Mouse (Mus musculus) heart, embryonic 10.5 days (tissue): ENCODE measurements around the gene Ccdc116. TPM values are rescaled to one million over a fixed set of nuclear protein-coding genes. Genes with fewer than 3 reads are reported as not detected.
A peak's percentile ranks its signal among the peaks of the same experiment; 100 is the strongest.

ENCODE experiments used
- DNase-seq: peaks from one replicate; pipeline ENCODE4 v3.0.0-alpha.2; 2017; ENCODE audit warnings: low spot score
- H3K27ac ChIP-seq: fragments of 300-500 bp; sonication (generic); 2 replicates; pipeline ENCODE4 v1.5.1; 2016; ENCODE audit warnings: mild to moderate bottlenecking
- H3K27me3 ChIP-seq: fragments of 300-500 bp; sonication (generic); 2 replicates; pipeline ENCODE4 v1.6.1; 2016; ENCODE audit warnings: mild to moderate bottlenecking; ENCODE audit not compliant: poor library complexity, insufficient read depth, severe bottlenecking
- H3K36me3 ChIP-seq: fragments of 300-500 bp; sonication (generic); 2 replicates; pipeline ENCODE4 v1.6.1; 2016; ENCODE audit warnings: mild to moderate bottlenecking, moderate library complexity
- H3K4me1 ChIP-seq: fragments of 300-500 bp; sonication (generic); 2 replicates; pipeline ENCODE4 v1.6.1; 2016; ENCODE audit warnings: mild to moderate bottlenecking
- H3K4me3 ChIP-seq: fragments of 300-500 bp; sonication (generic); 2 replicates; pipeline ENCODE4 v1.5.1; 2016; ENCODE audit warnings: mild to moderate bottlenecking, moderate library complexity
- H3K9me3 ChIP-seq: fragments of 300-500 bp; sonication (generic); 2 replicates; pipeline ENCODE4 v1.6.1; 2016; ENCODE audit warnings: mild to moderate bottlenecking, moderate library complexity
- WGBS: fragments of 180-500 bp; shearing (Covaris S2); methylation state at CpG from one replicate; pipeline ENCODE4 v1.1.7; 2016; 5-methylcytosine and 5-hydroxymethylcytosine counted together
- microRNA counts: library from miRNA; unstranded; fragments of <30 nt; microRNA quantifications from one replicate; lab custom pipeline; 2017
- microRNA-seq: library from miRNA; unstranded; fragments of <30 nt; microRNA quantifications from one replicate; pipeline ENCODE4, GENCODE M21; 2017
- polyA plus RNA-seq: library from polyadenylated mRNA; unstranded; fragments of >200 nt; fragmentation: Nextera tagmentation; extraction: Ambion mirVana; gene quantifications from 2 replicates; pipeline ENCODE4 v1.2.1, GENCODE M21; 2016

Ccdc116 gene
- polyA plus RNA-seq, 1 experiment from 2014 or later = 0.55 TPM

DNA sequence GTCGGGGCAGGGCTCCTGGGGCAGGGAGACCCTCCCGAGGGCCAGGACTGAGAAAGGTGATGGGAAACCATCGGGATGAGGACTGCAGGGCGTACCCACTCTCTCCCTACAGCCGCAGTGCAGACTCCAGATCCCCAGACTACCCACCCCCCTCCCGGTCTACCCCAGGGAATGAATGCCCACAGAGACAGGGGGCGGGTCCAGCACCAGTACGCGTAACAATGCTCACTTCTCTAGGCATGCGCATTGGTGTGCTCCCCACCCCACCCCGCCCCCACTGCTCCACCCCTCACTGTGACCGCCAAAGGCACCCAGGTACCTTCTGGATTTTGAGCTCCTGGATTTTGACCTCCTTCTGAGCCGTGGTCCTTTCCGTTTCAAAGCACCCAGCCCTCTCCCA is 25.5 kb downstream of the Ccdc116 start:
- H3K27me3 ChIP-seq = no peaks in the 10 kb centered on the region
- H3K36me3 ChIP-seq = peaks cover 60% of the 10 kb centered on the region
- peaks cover 22% of the 10 kb centered on the region for H3K4me1 ChIP-seq
- WGBS = 74% methylated on average over 14 of the region's 14 CpGs
- H3K9me3 ChIP-seq = no peaks in the 10 kb centered on the region
- H3K4me3 ChIP-seq = no peak overlapping the region
- DNase-seq = no peak
- H3K27ac ChIP-seq = no peak overlapping the region

DNA sequence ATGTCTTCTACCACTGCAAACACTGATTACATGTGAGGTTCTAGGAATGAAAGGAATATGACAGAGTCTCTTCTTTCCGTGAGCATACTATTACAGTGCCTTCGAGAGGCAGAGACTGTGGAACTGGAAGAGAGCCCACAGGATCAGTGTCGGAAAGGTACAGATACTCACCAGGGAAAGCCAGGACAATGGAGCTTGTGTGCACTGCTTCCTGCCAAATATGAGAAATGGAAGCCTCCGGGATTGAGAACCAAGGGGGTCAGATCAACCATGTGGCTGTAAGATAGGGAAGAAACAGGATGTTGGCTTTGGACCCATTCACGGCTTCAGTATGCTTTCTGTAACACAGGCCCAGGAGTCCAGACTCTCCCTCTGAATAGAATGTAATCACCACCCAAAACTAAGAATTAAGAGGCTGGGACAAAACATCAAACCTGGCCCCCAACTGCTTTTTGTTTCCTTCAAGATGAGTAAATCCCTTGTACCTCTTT is 29.7 kb downstream of the Ccdc116 start:
- WGBS = 67% methylated on average over 5 of the region's 5 CpGs
- Histone ChIP-seq H3K36me3 (peaks cover 90% of the 10 kb centered on the region), H3K9me3 (no peaks in the 10 kb centered on the region), H3K27ac (no peak overlapping the region), H3K27me3 (no peaks in the 10 kb centered on the region), H3K4me1 (peaks cover 7% of the 10 kb centered on the region; the same call in 1 of the 2 replicates), H3K4me3 (no peak overlapping the region)
- no peak for DNase-seq

DNA sequence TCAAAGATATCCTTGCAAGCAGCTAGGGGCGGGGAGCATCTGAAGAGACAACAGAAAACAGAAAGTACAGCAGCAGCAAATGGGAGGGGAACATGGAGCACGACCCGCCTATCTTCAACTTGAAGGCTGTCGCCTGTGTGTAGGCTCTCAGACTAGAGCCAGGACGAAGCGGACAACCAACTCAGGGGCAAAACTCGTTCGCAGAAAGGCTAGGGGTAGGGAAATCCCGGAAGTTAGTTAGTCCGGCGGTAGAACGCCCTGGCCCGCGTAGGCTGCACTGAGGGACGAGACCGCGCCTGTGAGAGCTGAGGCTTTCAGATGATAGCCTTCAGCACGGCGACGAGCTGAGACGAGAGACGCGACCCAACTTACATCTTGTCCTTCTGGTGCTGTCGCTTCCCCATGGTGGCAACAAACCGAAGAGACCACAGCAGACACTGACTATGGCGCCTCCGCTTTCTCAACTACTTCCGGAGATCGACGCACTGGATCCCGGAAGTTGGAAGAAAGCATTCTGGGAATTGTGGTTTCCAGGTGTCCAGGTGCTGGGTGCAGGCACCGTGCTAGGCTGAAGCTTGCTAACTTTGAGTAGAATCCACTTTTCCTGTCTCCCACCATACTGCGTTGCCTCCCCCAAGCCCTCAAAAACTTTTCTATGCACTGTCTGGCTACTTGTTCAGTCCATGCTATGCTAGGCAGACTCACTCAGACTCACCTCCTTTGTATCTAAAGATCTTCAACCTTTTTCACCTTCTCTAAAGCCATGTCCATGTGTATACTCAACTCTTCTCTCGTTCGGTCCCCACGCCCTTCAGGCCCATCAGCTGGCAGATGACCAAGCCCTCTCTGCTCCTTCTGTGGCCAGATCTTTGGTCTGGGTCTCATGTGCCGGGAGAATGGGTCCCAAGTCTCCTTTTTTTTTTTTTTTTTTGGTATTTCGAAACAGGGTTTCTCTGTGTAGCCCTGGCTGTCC is 36.0 kb downstream of the Ccdc116 start, which contains the start of gene Ppil2:
Gene Ppil2, minus strand, starts transcription at position 487 of the 973 bp plus-strand sequence.
- Histone ChIP-seq H3K9me3 (no peaks in the 10 kb centered on the region), H3K27me3 (no peaks in the 10 kb centered on the region), H3K4me1 (peaks cover 10% of the 10 kb centered on the region; the same call in 1 of the 2 replicates), H3K36me3 (peaks cover 60% of the 10 kb centered on the region), H3K27ac (peak within 1 kb of the TSS; percentile 85), H3K4me3 (peak within 1 kb of the TSS; percentile 94)
- 9% methylated on average over 38 of the region's 38 CpGs for WGBS
- DNase-seq = peak; percentile 92

DNA sequence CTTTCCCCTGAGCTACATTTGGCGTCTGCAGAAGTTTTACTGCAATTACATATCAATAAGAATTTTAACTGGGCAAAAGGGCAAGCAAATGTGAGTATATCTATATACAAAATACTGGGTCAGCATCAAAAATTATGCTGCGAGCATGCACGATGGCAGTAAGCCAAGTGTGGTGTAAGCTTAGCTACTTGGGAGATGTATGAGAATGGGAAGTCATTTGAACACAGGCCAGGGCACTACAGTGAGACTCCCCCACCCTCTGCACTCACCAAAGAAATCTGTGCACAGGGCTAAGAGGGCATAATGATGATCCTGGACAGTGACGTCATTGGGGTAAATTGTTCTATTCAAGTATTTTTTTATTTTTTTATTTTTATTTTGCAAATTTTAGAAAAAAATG is 42.4 kb downstream of the Ccdc116 start:
- H3K36me3 ChIP-seq = peaks cover 84% of the 10 kb centered on the region
- no peak for DNase-seq

DNA sequence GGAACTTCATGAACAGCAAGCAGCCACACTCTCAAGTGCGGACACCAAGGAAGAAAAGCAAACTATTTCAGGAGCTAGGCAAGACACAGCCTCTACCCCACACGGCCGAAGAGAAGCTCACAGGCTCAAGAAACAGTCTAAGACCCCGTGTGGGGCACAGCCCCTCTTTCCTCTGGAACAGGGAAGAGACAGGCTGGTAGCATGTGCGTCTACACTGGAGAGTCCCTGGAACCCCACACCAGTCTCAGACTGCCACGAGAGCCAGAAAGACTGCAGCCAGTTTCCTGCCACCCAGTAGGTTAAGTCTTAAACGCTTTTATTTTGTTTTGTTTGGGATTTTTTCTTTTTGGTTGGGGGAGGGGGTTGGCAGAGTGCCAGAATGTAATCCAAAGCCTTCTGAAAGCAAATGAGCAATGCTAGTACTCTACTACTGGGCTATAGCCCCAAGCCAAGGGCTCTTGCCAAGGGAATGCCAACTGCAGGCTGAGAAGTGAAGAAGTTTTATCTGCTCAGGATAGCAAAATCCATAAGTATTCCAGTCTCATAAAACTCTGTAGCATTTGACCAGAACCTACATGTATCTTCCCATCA is 44.3 kb downstream of the Ccdc116 start:
- no peaks in the 10 kb centered on the region for H3K4me1 ChIP-seq
- no peaks in the 10 kb centered on the region for H3K9me3 ChIP-seq
- H3K27ac ChIP-seq = no peak overlapping the region
- no peak overlapping the region for H3K4me3 ChIP-seq
- H3K27me3 ChIP-seq = no peaks in the 10 kb centered on the region
- DNase-seq = no peak
- H3K36me3 ChIP-seq = peaks cover 93% of the 10 kb centered on the region
- 76% methylated on average over 7 of the region's 7 CpGs for WGBS

More for the DNA sequence above, 42.4 kb downstream of the Ccdc116 start:
- Histone ChIP-seq H3K27me3 (no peaks in the 10 kb centered on the region), H3K9me3 (no peaks in the 10 kb centered on the region), H3K27ac (no peak overlapping the region), H3K4me1 (0 out of 2 replicates have a peak, but pooled peaks cover 1% of the 10 kb centered on the region), H3K4me3 (no peak overlapping the region)
- WGBS = 91% methylated on average over 4 of the region's 4 CpGs

DNA sequence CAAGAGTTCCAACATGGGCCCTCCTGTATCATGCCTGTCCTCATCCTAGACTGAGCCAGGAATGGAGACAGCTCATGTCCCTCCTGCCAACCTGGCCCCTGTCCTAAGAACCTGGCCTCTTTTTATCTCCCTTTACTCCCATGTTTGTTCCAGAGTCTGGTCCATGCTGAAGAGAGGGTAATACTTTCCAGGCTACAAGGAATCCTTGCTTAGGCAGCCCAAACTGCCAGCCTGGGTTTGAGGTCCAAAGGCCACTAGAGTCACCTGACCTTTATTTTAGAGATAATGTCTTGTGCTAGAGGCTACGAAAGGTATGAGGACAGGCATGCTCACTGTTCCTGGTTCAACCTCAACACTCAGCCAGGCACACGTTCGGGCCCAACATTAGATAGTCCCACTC is 50.1 kb downstream of the Ccdc116 start:
- no peak overlapping the region for H3K27ac ChIP-seq
- no peaks in the 10 kb centered on the region for H3K27me3 ChIP-seq
- H3K4me1 ChIP-seq = no peaks in the 10 kb centered on the region
- no peaks in the 10 kb centered on the region for H3K9me3 ChIP-seq
- 94% methylated on average over 3 of the region's 3 CpGs for WGBS
- no peak overlapping the region for H3K4me3 ChIP-seq
- DNase-seq = no peak
- H3K36me3 ChIP-seq = peaks cover 99% of the 10 kb centered on the region

MicroRNAs within 50 kb of the gene (microRNA counts, 519-probe panel; counts per million panel counts)
- microRNA mmu-miR-130b (lab: Ali Mortazavi, UCI) (6,877 counts per million, percentile 74 among the panel's probes with 10 or more counts), microRNA mmu-miR-301b (lab: Ali Mortazavi, UCI) (3,956 counts per million, percentile 21 among the panel's probes with 10 or more counts)

Small RNAs within 50 kb of the gene (microRNA-seq; reads per million reads assigned to microRNA genes)
- gene Mir130b (5,171 reads per million, percentile 90 among the genes with 10 or more reads in this experiment), gene Mir301b (113 reads per million, percentile 52 among the genes with 10 or more reads in this experiment)

Other genes starting within 250 kb of the Ccdc116 start
- gene Mapk1, start 163.8 kb downstream of the Ccdc116 start, polyA plus RNA-seq = 127 and 153 TPM in 2 replicates
- gene Ypel1, start 77.5 kb downstream of the Ccdc116 start, polyA plus RNA-seq = 16.6 and 27.6 TPM in 2 replicates
- gene Ppil2, start 36.0 kb downstream of the Ccdc116 start, polyA plus RNA-seq = 114 and 125 TPM in 2 replicates
- 56.0 and 84.9 TPM in 2 replicates for gene 2610318N02Rik, start 22.1 kb downstream of the Ccdc116 start, polyA plus RNA-seq
- gene Sdf2l1, start 14.8 kb downstream of the Ccdc116 start, polyA plus RNA-seq = 115 and 145 TPM in 2 replicates
- gene Ydjc, start 2.6 kb downstream of the Ccdc116 start, polyA plus RNA-seq = 5.6 and 9.8 TPM in 2 replicates
- gene Ube2l3, start 55.4 kb upstream of the Ccdc116 start, polyA plus RNA-seq = 341 and 377 TPM in 2 replicates
- 0.28 and 0.49 TPM in 2 replicates for gene Rimbp3, start 61.4 kb upstream of the Ccdc116 start, polyA plus RNA-seq
- 8.6 and 10.6 TPM in 2 replicates for gene Hic2, start 86.3 kb upstream of the Ccdc116 start, polyA plus RNA-seq
- gene Tmem191c, start 128.8 kb upstream of the Ccdc116 start, polyA plus RNA-seq = 7.3 and 7.7 TPM in 2 replicates
- 1.3 and 20.4 TPM in 2 replicates for gene Serpind1, start 184.1 kb upstream of the Ccdc116 start, polyA plus RNA-seq